Mouse (Mus musculus) lung, adult 2 months (tissue): ENCODE data around the gene Nmi.

Experiments used
- CTCF ChIP-seq: fragments of 200-500 bp; IDR thresholded peaks from 2 replicates; pipeline ENCODE4 v1.5.1; 2011; ENCODE audit warnings: mild to moderate bottlenecking, low read length, control low read depth; ENCODE audit not compliant: insufficient read depth
- POLR2A ChIP-seq: fragments of 200-500 bp; IDR thresholded peaks from 2 replicates; pipeline ENCODE4 v1.6.1; 2011; ENCODE audit warnings: low read depth, mild to moderate bottlenecking, control low read depth, low read length, borderline replicate concordance; ENCODE audit errors: extremely low read depth

DNA sequence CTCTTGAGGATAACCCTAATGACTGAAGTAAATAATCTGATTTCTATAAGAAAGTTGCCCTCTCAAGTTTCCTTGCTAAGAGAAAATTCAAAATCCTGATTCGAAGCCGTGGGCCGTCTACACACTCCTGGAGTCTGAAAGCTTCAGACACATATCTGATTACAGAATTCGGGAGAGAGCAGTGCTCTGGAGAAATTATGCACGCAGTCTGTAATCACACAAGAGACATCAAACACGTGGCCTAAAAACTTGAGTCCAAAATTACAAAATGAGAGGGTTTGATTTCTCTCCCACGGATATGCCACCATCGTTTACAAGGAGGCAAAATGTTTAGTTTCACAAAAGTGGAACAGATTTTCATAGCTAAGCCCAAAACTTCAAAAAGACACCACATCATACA lies 67.7 kb downstream of the Nmi start:
- TF ChIP-seq CTCF (no peak), POLR2A (no peak)
